Mouse (Mus musculus) midbrain, postnatal 0 days (tissue): ENCODE data around the gene Arl14. TPM values are rescaled to one million over a fixed set of nuclear protein-coding genes. Genes with fewer than 3 reads are reported as not detected.
A peak's percentile ranks its signal among the peaks of the same experiment; 100 is the strongest.
"Not testable (repeated sequence)": the region's sequence is repeated elsewhere in the genome, so short reads cannot be mapped to it uniquely, and the experiment has no call there.

Experiments used
- ATAC-seq: fragments of 200-750 bp; cut with Nextera tagmentation; 2 replicates; pipeline ENCODE4 v1.8.0; 2017; ENCODE audit warnings: moderate number of reproducible peaks, mild to moderate bottlenecking, moderate TSS enrichment, moderate library complexity; ENCODE audit not compliant: low FRiP score
- DNase-seq: peaks from one replicate; pipeline ENCODE4 v3.0.0-alpha.2; 2015; ENCODE audit warnings: low spot score
- H3K27ac ChIP-seq: fragments of 300-500 bp; sonication (generic); 2 replicates; pipeline ENCODE4 v1.5.1; 2014; ENCODE audit warnings: low read depth, mild to moderate bottlenecking, low read length, mixed read lengths
- H3K27me3 ChIP-seq: fragments of 300-500 bp; sonication (generic); 2 replicates; pipeline ENCODE4 v1.6.1; 2014; ENCODE audit warnings: low read length, control low read depth, mixed read lengths; ENCODE audit not compliant: insufficient read depth
- H3K36me3 ChIP-seq: fragments of 300-500 bp; sonication (generic); 2 replicates; pipeline ENCODE4 v1.6.1; 2014; ENCODE audit warnings: low read length, control low read depth, mixed read lengths; ENCODE audit not compliant: insufficient read depth
- H3K4me1 ChIP-seq: fragments of 300-500 bp; sonication (generic); 2 replicates; pipeline ENCODE4 v1.6.1; 2014; ENCODE audit warnings: mild to moderate bottlenecking, control low read depth, antibody characterized with exemption, low read length, mixed read lengths; ENCODE audit not compliant: insufficient read depth
- H3K4me2 ChIP-seq: fragments of 300-500 bp; sonication (generic); 2 replicates; pipeline ENCODE4 v1.6.1; 2014; ENCODE audit warnings: low read depth, mild to moderate bottlenecking, low read length, mixed read lengths; ENCODE audit not compliant: poor library complexity, severe bottlenecking
- H3K4me3 ChIP-seq: fragments of 300-500 bp; sonication (generic); 2 replicates; pipeline ENCODE4 v1.5.1; 2014; ENCODE audit warnings: low read depth, mild to moderate bottlenecking, low read length, moderate library complexity
- H3K9ac ChIP-seq: fragments of 300-500 bp; sonication (generic); replicated peaks from 2 replicates; pipeline ENCODE4 v1.6.1; 2014; ENCODE audit warnings: mild to moderate bottlenecking, low read length, moderate library complexity, mixed read lengths; ENCODE audit not compliant: poor library complexity, severe bottlenecking
- H3K9me3 ChIP-seq: fragments of 300-500 bp; sonication (generic); 2 replicates; pipeline ENCODE4 v1.6.1; 2016; ENCODE audit warnings: low read length, control low read depth
- CTCF ChIP-seq: IDR thresholded peaks from 2 replicates; pipeline ENCODE4 v1.5.1; 2016; ENCODE audit warnings: antibody characterized with exemption, mild to moderate bottlenecking
- WGBS: fragments of 180-500 bp; shearing (Covaris S2); extraction: QIAGEN DNeasy Blood & Tissue Kit; methylation state at CpG from one replicate; pipeline ENCODE4 v1.1.7; 2014; 5-methylcytosine and 5-hydroxymethylcytosine counted together
- polyA plus RNA-seq: library from polyadenylated mRNA; unstranded; fragments of >200 nt; fragmentation: Nextera tagmentation; extraction: Ambion mirVana; gene quantifications from 2 replicates; pipeline ENCODE4 v1.2.1, GENCODE M21; 2015
- total RNA-seq: library from RNA; depleted of rRNA; stranded (reverse); fragments of >200 nt; gene quantifications from 2 replicates; pipeline ENCODE4 v1.2.3, GENCODE M21; 2014; rRNA removed

The Arl14 gene
- total and polyA plus RNA-seq, 2 experiments from 2014 or later, result not detected

DNA sequence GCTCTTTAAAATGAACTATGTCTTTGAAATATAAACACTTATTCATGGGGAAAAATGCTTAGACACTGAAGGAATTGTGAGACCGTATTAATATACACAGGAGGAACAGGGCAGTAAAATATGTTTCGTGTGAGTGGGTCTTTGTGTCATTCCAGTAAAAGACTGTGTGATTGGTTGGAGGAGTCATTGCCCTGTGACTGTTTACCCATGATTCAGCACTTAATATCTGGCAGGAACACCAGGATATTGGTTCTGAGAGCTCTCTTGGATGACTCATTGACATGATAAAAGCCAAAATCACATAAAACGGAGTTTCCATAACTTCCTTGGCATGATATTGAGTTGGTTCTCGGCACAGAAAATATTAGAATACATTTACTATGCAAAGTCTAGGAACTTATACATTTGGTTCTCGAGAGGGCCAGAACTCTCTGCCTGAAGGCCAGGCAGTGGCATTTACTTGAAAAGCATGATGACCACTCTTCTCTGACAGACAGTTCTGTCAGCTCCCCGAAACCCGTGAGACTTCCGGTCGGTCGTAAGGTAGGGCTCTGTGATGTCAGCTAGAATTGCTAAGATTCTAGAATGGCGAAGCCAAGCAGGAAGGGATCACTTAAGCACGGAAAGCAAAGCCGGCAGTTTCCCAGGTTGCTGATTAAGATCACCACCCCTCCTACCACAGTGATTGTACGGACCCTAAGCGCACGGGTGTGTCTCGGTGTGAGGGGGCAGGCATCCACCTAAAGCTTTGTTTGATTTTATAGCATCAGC lies 31.1 kb downstream of the Arl14 start:
- no peak for DNase-seq

DNA sequence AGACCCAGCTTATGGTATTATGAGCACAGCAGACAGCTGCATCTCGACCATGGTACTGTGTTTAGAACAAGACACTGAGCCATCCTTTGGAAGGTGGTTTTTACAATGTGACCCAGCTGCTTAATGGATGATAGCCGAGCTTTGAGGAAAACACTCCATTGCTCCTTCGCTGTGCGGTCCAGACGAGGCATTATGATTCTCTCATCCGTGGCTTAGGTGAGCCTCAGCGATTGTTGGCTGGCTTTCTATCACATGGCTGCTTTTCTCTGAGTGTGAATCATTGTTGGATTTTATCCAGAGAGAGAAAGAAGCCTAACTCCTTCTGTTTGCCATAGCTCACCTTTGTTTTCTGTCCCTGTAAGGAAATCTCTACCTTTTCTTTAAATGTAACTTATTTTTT lies 32.5 kb downstream of the Arl14 start:
- 56% methylated on average over 7 of the region's 7 CpGs for WGBS
- H3K27me3 ChIP-seq, result no peaks in the 10 kb centered on the region
- no peak overlapping the region for H3K27ac ChIP-seq
- no peak for TF ChIP-seq CTCF
- no peaks in the 10 kb centered on the region for H3K9me3 ChIP-seq
- H3K4me1 ChIP-seq, result no peaks in the 10 kb centered on the region
- no peak overlapping the region for H3K4me2 ChIP-seq
- no peaks in the 10 kb centered on the region for H3K36me3 ChIP-seq
- H3K4me3 ChIP-seq, result no peak overlapping the region
- ATAC-seq, result no peak
- DNase-seq, result peak; percentile 19
- H3K9ac ChIP-seq, result no peak overlapping the region

More for the DNA sequence above, 31.1 kb downstream of the Arl14 start:
- Histone ChIP-seq H3K9ac (no peak overlapping the region), H3K4me1 (no peaks in the 10 kb centered on the region), H3K27ac (no peak overlapping the region), H3K4me3 (no peak overlapping the region), H3K36me3 (no peaks in the 10 kb centered on the region), H3K27me3 (no peaks in the 10 kb centered on the region), H3K9me3 (no peaks in the 10 kb centered on the region), H3K4me2 (no peak overlapping the region)
- TF ChIP-seq CTCF, result no peak
- 95% methylated on average over 17 of the region's 17 CpGs for WGBS
- ATAC-seq, result no peak

DNA sequence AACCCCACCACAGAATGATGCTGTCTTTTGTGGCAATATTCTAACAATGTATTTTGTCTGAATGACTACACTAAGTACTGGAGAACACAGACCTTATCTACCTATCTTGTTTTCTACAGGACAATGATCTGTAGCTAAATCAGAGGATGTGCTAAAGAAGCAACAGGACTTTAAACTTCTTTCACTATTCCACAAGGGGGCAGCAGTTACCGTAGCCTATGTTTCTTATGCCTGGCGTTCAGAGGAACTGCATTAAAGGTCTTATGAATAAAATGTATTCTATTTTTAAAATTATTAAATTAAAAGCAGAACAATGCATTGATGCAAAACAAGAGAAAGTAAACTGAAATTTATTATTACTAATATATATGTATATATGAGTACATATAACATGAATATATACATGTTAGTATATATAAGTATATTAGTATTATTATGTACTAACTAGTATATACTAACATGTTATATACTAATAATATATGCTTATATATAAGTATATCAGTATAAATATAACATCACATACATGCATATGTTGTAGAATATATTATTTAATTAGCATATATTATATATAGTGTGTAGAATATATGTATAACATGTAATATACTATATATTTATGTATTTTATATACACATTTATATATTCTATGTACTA lies 35.0 kb downstream of the Arl14 start:
- TF ChIP-seq CTCF, result peak; percentile 95
- Histone ChIP-seq H3K4me1 (no peaks in the 10 kb centered on the region), H3K27ac (no peak overlapping the region), H3K9ac (no peak overlapping the region), H3K27me3 (no peaks in the 10 kb centered on the region), H3K9me3 (no peaks in the 10 kb centered on the region), H3K4me3 (no peak overlapping the region), H3K4me2 (no peak overlapping the region), H3K36me3 (no peaks in the 10 kb centered on the region)
- 0 out of 2 replicates have a peak, but pooled peaks have one; percentile 60 for ATAC-seq
- peak; percentile 91 for DNase-seq
- WGBS, result 10% methylated on average over 2 of the region's 2 CpGs

DNA sequence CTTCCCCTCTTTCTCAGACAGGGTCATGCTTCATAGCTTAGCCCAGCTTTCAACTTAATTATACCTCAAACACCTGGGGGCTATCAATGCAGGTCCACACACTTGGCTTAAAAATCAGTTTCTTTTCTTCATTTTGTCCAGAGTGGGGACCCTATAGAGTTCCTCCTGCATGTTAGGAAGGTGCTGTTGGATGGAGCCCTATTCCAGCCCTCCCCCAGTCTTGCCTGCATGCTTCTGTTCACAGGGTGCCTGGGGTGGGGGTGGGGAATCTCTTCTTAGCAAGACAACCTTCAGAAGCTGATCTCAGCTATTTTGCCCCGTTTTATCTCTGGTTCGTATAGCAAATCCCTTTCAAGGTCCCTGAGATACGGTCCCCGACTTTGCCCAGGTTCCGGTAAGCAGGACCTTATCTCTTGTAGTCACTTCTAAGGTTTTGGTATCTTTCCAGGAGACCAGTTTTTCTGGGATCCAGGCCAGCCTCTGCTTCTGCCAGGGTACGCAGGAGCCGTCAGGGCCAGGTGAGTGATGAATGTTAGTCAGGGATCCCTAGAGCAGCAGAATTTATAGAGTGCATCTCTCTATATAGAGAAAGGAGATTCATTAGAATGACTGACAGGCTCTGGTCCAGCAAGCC lies 40.9 kb downstream of the Arl14 start:
- no peaks in the 10 kb centered on the region for H3K9me3 ChIP-seq
- TF ChIP-seq CTCF, result no peak
- H3K36me3 ChIP-seq, result no peaks in the 10 kb centered on the region
- ATAC-seq (no peak), DNase-seq (no peak)
- H3K9ac ChIP-seq, result no peak overlapping the region
- H3K4me1 ChIP-seq, result no peaks in the 10 kb centered on the region
- H3K27ac ChIP-seq, result no peak overlapping the region
- H3K27me3 ChIP-seq, result no peaks in the 10 kb centered on the region
- no peak overlapping the region for H3K4me3 ChIP-seq
- WGBS, result 89% methylated on average over 7 of the region's 7 CpGs
- no peak overlapping the region for H3K4me2 ChIP-seq

DNA sequence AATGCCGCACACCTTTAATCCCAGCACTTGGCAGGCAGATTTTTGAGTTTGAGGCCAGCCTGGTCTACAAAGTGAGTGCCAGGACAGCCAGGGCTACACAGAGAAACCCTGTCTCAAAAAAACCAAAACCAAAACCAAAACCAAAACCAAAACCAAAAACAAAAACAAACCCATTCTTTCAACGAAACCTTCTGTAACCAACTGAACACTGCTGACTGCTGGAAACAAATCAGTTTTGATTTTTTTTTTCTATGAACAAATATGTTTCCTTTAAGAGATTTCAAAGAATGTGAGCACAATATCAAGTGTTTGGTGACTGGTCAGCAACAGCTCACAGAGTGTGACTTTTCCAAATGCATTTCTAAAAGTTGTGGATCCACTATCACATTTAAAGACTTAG lies 42.1 kb downstream of the Arl14 start:
- H3K4me1 ChIP-seq, H3K9ac ChIP-seq, H3K4me3 ChIP-seq, H3K27ac ChIP-seq, ATAC-seq, H3K9me3 ChIP-seq, DNase-seq, H3K27me3 ChIP-seq, H3K36me3 ChIP-seq, H3K4me2 ChIP-seq: not testable (repeated sequence)
- 89% methylated on average over 2 of the region's 2 CpGs for WGBS

DNA sequence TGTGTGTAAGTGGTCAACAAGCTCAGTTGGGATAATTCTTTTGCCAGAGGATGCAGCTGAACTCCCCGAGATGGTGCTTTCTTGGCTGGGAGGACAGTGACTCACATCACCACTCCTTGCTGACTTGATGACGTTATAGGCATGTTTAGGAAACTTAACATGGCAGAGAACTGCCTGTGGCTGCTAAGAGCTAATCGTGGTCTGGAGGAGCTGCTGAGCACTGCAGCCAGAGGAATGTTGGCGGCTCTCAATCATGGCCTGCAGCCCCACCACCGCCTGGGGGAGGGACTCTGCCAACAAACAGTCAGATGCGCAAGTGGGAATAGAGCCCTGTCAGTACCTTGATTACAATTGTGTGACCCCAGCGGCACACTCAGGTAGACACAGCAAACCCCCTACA lies 49.6 kb downstream of the Arl14 start:
- Histone ChIP-seq H3K9ac (no peak overlapping the region), H3K27me3 (no peaks in the 10 kb centered on the region), H3K27ac (no peak overlapping the region), H3K4me3 (no peak overlapping the region), H3K4me2 (no peak overlapping the region), H3K36me3 (no peaks in the 10 kb centered on the region), H3K9me3 (no peaks in the 10 kb centered on the region), H3K4me1 (no peaks in the 10 kb centered on the region)
- 77% methylated on average over 7 of the region's 7 CpGs for WGBS
- DNase-seq (no peak), ATAC-seq (no peak)
- TF ChIP-seq CTCF, result no peak

Other genes starting within 250 kb of the Arl14 start
- gene Ift80, start 217.8 kb upstream of the Arl14 start, total RNA-seq, result 9.0 and 10.4 TPM in 2 replicates
- gene Ift80, start 217.8 kb upstream of the Arl14 start, polyA plus RNA-seq, result 3.7 and 3.8 TPM in 2 replicates
- 7.4 and 16.5 TPM in 2 replicates for gene Smc4, start 217.7 kb upstream of the Arl14 start, total RNA-seq
- 14.4 and 18.1 TPM in 2 replicates for gene Smc4, start 217.7 kb upstream of the Arl14 start, polyA plus RNA-seq
- gene Trim59, start 177.7 kb upstream of the Arl14 start, total RNA-seq, result 5.5 and 7.1 TPM in 2 replicates
- gene Trim59, start 177.7 kb upstream of the Arl14 start, polyA plus RNA-seq, result 17.1 and 17.6 TPM in 2 replicates
- gene Kpna4, start 95.3 kb upstream of the Arl14 start, total RNA-seq, result 67.0 and 75.2 TPM in 2 replicates
- gene Kpna4, start 95.3 kb upstream of the Arl14 start, polyA plus RNA-seq, result 22.0 and 27.3 TPM in 2 replicates
- gene Ppm1l, start 94.4 kb downstream of the Arl14 start, total RNA-seq, result 31.3 and 31.8 TPM in 2 replicates
- 17.8 and 20.1 TPM in 2 replicates for gene Ppm1l, start 94.4 kb downstream of the Arl14 start, polyA plus RNA-seq